Mouse (Mus musculus): ENCODE measurements around the gene Pitpnm3. TPM values are rescaled to one million over a fixed set of nuclear protein-coding genes. Genes with fewer than 3 reads are reported as not detected.

Gene Pitpnm3
- total RNA-seq, 2 experiments from 2014 or later: 2.2 to 2.5 TPM

DNA sequence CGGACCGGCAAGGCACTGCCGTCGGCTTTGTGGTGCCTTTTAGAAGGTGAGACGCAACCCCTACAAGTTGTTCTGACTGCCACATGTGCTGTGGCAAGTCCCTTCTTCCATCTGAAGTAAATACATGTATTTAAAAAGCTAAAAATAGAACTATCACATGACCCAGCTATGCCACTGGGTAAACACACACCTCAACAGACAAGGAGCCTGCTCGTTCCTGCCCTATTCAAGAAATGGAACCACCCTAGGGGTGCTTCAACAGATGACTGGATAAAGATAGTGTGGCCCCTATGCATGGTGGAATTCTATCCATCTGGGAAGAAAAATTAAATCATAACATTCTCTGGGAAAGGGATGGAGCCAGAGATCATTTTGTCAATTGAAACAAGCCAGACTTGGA is 112.8 kb downstream of the Pitpnm3 start:
- DNase-seq: no peak

DNA sequence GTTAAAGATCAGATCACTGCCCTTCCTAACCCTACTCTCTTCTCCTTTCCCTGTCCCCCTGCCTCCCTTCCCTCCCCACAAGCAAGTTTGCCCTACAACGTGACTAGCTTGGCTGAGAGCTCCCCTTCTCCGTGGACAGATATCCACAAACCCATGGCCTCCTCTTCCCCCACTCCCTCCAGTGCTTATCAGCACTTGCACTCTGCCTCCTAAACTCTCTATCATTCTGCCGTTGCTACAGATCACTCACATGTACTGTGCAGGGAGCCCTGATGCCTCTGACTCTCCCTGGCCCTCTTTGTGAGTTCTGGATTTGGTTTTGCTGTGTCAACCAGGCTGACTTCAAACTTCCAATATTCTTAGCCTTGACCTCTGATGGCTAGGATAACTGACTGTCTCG is 114.6 kb downstream of the Pitpnm3 start:
- no peak for DNase-seq

DNA sequence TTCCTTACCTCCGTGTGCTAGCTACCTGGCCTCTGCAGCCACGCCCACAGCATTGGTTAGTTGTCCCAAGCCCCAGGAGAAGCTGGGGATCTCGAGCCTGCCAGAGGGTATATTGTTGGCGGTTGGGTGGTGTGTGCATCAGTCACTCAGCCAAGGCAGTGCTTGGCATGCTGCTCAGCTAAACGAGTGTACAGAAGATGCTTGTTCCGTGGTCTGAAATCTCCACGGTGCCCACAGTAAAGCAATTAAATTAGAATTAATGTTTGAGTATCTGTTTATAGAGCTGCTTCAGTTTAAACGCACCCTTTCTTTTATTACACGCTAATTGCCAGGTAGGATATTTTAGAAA is 118.4 kb downstream of the Pitpnm3 start:
- DNase-seq: no peak

DNA sequence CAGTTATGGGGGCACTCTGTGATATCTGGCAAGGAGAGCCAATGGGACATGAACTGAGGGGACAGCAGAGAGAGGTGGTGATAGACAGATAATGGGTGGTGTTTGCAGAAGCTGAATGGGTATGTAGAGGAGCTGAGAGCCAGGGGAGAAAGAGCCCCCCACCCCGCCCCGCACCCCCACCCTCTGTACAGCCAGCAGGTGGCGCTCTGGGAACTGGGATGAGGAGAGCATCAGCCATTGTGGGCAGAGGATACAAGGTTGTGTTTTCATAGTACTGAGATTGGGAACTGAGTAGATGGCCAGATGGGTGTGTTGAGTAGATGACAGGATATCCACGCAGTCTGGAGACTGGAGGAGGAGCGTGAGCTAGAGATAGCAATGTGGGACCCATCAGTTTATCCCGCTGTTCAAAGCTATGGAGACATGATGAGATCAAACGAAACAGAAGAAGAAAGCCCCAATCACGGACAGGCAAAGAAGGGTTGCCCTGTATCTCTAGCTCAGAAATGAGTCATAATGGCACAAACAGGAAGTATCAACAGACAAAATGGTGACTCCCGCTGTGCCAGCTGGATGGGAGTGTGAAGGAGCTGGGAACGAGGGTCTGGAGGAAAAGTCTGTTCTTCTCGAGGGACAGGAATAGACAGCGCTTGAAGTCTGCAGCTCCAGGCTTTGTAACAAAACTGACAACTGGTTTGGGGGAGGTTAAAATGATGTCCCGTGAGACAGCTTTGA is 118.9 kb downstream of the Pitpnm3 start:
- no peak for DNase-seq

DNA sequence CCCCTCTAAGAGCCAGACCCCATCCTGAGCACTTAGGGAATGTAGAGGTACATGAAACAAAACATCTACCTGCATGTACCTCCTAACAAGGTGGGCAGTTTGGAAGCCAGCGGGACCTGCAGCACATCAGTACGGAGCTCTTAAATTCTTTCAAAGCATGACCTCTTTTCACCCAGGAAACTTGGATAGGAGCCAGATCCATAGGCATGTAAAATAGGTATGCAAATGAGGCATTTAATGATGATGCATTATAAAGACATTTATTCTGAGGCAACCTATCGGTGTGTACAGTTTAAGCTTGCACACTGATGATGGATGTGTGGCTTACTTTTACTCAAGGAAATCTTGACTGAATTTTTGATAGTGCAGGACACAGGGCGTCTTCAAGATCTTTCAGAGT is 120.9 kb downstream of the Pitpnm3 start:
- no peak for DNase-seq

DNA sequence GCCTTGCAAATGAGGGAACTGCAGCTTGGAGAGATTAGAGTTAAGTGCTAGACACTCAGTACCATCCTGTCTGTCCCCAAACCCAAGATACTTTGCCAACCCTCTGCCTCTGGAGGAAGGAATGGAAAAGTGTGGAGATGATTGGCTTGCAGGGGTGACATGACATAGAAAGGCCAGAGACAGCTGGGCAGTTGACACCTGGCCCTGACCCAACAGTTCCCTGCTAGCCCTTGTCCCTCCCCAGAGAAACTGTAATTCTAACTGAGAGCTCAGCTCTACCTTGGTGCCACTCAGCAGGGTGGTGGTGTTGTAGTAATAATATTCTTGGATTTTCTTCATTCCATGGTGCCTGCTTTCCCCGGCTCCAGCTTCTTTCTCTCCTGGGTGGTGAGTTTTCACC is 123.6 kb downstream of the Pitpnm3 start:
- peak; percentile 53 for DNase-seq

DNA sequence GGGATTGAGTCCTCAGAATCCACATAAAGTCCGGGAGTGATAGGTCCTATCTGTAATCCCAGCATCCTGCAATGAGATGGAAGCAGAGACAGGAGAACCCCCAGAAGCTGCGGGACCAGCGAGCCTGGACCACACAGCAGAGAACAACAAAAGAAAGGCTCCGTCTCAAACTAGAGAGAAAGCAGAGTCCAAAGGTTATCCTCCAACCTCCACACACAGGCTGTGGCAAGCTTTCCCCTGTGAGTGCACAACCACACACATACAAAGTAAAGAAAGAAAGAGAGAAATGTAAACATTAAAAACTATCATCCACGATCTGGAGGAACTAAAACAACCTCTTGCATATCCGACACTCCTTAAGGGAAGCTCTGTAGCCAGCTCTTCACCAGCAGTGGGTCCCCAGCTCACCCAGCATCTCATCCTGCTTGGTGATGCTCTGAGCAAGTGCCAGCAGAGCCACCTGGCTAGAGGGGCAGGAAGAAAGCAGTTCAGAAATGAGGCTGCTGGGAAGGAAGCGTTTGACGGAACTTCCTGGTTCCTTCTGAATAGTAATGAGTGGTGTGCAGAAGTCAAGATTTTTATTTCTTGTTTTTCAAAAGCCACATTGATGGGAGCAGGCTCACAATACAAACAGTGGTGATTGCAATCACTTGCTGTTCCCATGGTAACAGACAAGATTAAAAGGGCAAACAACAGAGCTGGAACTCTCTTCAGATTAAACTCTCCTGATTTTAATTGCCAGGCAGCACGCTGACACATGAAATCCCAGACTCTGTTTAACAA is 124.4 kb downstream of the Pitpnm3 start:
- no peak for DNase-seq

DNA sequence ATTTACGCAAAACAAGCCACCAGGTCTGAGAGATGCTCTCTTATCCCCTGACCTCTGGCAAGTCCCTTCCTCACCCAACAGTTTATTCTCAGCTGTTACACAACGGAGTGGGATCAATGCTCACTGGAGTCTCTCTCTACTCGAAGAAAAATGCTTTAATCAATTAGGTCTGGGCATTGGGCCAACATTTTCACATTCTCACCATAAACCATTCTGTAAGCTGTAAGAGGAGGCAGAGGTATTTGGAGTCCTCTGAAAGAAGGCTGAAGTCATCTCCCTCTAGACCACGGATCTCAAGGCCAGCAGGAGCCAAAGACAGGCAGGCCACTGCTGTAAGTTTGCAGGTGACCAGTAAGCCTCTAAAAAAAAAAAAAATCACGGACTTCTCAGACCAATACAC is 125.2 kb downstream of the Pitpnm3 start:
- no peak for DNase-seq

DNA sequence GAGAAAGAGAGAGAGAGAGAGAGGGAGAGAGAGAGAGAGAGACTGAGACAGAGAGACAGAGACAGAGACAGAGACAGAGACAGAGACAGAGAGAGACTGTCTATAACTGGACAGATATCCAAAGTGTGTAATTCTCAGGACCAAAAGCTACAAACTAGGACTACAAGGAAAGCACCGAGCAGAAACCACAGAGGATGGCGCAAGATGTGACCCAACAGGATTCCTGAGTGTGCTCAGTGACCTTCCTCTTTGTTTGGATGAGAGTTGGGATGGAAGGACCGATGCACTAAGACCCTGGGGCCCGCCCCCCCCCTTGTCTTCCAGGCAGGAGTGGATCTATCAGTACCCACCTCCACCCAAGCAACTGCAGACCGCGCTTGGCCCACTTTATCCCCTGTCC is 130.0 kb downstream of the Pitpnm3 start:
- no peak for DNase-seq

DNA sequence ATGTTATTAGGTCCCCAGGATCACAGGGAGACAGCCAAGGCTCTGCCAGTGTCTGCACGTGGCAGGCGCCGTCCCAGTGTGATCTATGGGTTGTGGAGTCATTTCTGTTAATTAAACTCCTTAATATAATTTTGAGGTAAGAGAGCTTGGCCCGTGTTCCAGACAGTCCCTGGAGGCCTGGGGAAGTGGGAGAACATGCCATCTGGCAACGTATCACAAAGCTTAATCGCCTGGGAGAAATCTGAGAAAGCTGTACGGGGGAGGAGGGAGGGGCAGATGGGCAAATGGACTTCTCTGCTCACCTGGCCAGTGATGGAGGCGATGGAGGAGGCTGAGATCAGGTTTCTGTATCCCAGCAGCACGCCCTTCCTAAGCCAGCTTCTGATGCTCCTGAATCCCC is 132.4 kb downstream of the Pitpnm3 start:
- DNase-seq: no peak

DNA sequence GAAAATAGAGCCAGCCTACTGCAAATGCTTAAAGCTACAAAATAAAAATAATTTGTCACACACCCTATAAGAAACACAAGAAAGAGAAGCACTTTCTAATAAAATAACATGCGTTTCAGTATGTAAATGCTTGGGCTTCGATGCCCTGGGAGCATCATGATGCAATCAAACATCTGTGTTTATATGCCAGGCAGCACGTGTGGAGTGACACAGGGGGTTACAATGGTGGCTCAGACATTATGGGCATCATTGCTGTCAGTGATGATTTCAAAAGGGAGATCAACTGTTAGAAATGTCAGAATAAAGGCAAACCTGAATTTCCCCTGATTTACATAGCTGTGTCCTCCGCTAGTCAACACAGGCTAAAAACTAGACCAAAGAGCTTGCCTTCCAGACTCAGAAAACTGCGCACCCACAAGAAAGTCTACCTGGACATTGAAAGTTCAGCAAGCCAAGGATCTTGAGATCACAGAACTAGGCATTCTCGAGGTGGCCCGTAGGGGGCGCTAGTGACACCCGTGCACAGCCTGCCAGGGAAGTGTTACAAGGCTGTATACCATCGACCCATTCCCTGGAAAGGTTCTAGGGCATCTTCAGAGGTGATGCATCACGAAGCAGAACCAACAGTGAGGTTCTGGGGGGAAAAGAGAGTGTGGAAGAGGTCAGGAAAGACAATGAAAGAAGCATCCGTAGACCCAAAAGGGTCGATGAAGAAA is 133.3 kb downstream of the Pitpnm3 start:
- DNase-seq: peak; percentile 63

DNA sequence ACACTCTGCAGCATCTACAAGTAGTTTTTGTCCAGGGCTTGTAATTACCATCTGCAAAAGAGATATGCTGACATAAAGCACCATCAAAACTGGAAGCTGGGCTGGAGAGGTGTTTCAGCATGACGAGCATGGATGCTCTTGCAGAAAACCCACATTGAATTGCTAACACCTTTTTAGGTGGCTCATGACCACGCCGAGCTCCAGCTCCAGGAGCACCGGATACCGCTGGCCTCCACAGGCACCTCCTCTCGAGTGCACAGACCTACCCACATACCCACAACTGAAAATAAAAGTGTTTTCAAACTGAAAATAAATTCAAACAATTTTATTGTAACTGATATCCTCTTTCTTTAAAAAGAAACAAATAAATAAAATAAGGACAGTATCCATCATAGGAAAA is 135.4 kb downstream of the Pitpnm3 start:
- no peak for DNase-seq

Other genes starting within 250 kb of the Pitpnm3 start
- gene Aipl1, start 98.3 kb downstream of the Pitpnm3 start, total RNA-seq (2021): under 1 TPM; 0.16 to 0.23 TPM
- gene Pimreg, start 93.7 kb downstream of the Pitpnm3 start, total RNA-seq (2021): 10 to 100 TPM in 1 of 2 experiments, 1 to 10 TPM in 1; 9.8 to 12.4 TPM
- under 1 TPM; 0.31 to 0.45 TPM for gene Gm43951, start 71.1 kb upstream of the Pitpnm3 start, total RNA-seq (2021)
- 1 to 10 TPM; 2.0 to 5.6 TPM for gene 4933427D14Rik, start 71.7 kb upstream of the Pitpnm3 start, total RNA-seq (2021)
- gene Txndc17, start 71.8 kb upstream of the Pitpnm3 start, total RNA-seq (2021): 10 to 100 TPM; 37.9 to 40.3 TPM
- gene Med31, start 79.8 kb upstream of the Pitpnm3 start, total RNA-seq (2021): 1 to 10 TPM; 8.2 to 9.2 TPM
- gene Slc13a5, start 131.4 kb upstream of the Pitpnm3 start, total RNA-seq (2021): 10 to 100 TPM in 1 of 2 experiments, under 1 TPM in 1; 0.33 to 10.5 TPM
- 1 to 10 TPM; 9.3 to 9.8 TPM for gene Xaf1, start 165.9 kb upstream of the Pitpnm3 start, total RNA-seq (2021)
- not detected for gene Fbxo39, start 178.7 kb upstream of the Pitpnm3 start, total RNA-seq (2021)
- gene Tekt1, start 226.7 kb upstream of the Pitpnm3 start, total RNA-seq (2021): 1 to 10 TPM; 1.2 to 1.4 TPM

Measured in gastrocnemius, postnatal 10 days (tissue).